Mouse (Mus musculus): Measurements from ENCODE around the gene Ears2.
"Not testable (repeated sequence)": the region's sequence is repeated elsewhere in the genome, so short reads cannot be mapped to it uniquely, and the experiment has no call there.

DNA sequence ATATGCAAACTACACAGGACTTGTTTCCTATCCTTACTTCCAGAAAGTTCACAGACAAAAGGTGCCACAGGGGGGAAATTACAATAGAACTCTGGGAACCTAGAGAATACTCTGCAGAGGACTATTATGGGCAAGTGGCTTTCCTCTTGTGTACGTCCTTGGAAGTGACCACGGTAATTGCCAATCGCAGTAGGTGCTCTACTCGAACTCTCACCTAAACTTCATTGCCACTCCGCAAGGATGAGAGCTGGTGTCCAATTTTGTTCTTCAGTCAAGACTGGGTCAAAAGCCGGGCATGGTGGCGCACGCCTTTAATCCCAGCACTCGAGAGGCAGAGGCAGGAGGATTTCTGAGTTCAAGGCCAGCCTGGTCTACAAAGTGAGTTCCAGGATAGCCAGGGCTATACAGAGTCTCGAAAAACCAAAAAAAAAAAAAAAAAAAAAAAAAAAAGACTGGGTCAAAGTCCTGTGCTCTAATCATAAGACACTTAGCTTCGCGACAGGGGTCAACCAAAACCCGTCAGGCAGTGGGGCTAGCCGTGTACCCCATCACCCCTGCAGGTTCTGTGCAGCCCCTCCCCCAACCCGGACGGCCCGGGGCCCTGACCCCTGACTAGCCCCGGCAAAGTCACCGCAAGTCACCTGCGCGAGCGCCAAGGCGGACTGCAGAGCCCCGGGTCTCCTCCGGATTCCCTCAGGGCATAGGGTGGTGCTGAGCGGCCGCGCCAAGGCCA, 34.1 kb upstream of the Ears2 start:
- TF ChIP-seq CTCF (IDR thresholded peaks at IDR 0.05; ENCODE audit: insufficient read depth, low read length); POLR2A (IDR thresholded peaks at IDR 0.05; ENCODE audit: borderline replicate concordance, extremely low read depth, low read depth, low read length): not testable (repeated sequence)

Measured in lung, adult 2 months (tissue).